8 mouse cellular contexts compared by ENCODE assay signal in the genomic region with DNA sequence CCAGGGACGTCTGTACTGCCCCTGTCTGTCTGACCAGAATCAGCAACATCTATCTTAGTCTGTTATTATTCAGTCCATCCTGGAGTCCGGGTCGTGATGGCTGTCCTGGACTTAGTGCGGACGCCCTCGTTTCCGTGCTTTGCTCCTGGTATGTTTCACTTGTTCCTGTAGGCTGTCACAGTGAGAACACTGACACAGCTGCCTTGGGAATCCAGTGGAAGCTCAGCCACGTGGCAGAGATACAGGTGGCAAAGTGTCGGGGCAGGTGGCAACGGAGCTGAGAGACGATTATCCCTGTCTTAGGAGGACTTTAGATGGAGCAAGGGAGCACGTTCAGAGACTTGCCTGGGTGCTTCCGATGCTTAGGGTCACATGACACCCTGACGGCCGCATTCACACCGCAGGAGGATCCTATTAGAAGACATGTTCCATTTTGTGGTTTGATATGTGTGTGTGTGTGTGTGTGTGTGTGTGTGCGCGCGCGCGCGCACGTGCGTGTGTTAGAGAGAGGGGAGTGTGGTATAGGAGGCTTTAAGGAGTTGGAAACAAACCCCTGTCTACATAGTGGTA. TPM values are rescaled to one million over a fixed set of nuclear protein-coding genes. Genes with fewer than 3 reads are reported as not detected.
DNase-seq lines count a peak whose midpoint lies in the region; ATAC-seq and TF ChIP-seq lines count a peak whose summit lies in the region.

No protein-coding gene starts in this region.

- H3K4me2 ChIP-seq in heart, postnatal 0 days (ENCODE audit: low read depth, low read length) = peak overlapping the region; percentile 66
- H3K4me2 ChIP-seq in hindbrain, embryonic 15.5 days = peak overlapping the region; percentile 57
- H3K4me2 ChIP-seq in midbrain, embryonic 11.5 days = peak overlapping the region; percentile 28; the same call in 1 of the 2 replicates

- TF ChIP-seq CTCF in heart, postnatal 0 days (IDR thresholded peaks at IDR 0.05; ENCODE audit: low read depth) = no peak
- TF ChIP-seq CTCF in bone marrow, adult 2 months (IDR thresholded peaks at IDR 0.05; ENCODE audit: control insufficient read depth, insufficient read depth, low read length) = no peak

- no peaks in the 10 kb centered on the region for H3K36me3 ChIP-seq in heart, postnatal 0 days (replicated peaks; ENCODE audit: control insufficient read depth, insufficient read depth, low read length)
- H3K36me3 ChIP-seq in hindbrain, embryonic 15.5 days = no peaks in the 10 kb centered on the region
- H3K36me3 ChIP-seq in midbrain, embryonic 11.5 days (ENCODE audit: control insufficient read depth, insufficient read depth, low read length) = no peaks in the 10 kb centered on the region

- H3K4me3 ChIP-seq in heart, postnatal 0 days (ENCODE audit: low read depth, low read length) = peak overlapping the region; percentile 40
- peak overlapping the region; percentile 54 for H3K4me3 ChIP-seq in bone marrow, adult 2 months (replicated peaks; ENCODE audit: control insufficient read depth, low read depth, low read length)
- peak overlapping the region; percentile 27 for H3K4me3 ChIP-seq in hindbrain, embryonic 15.5 days
- peak overlapping the region; percentile 6; the same call in 1 of the 2 replicates for H3K4me3 ChIP-seq in midbrain, embryonic 11.5 days (ENCODE audit: low read depth, low read length)

- TF ChIP-seq EP300 in heart, postnatal 0 days (IDR thresholded peaks at IDR 0.05; ENCODE audit: low read depth) = no peak

- H3K27me3 ChIP-seq in heart, postnatal 0 days (ENCODE audit: control insufficient read depth, insufficient read depth, low read length) = no peaks in the 10 kb centered on the region
- no peaks in the 10 kb centered on the region; the same call in 1 of the 2 replicates for H3K27me3 ChIP-seq in hindbrain, embryonic 15.5 days
- no peaks in the 10 kb centered on the region for H3K27me3 ChIP-seq in midbrain, embryonic 11.5 days (ENCODE audit: control insufficient read depth, insufficient read depth, low read length)

- H3K4me1 ChIP-seq in heart, postnatal 0 days (ENCODE audit: control insufficient read depth, insufficient read depth) = peaks cover 17% of the 10 kb centered on the region
- peaks cover 2% of the 10 kb centered on the region; the same call in 1 of the 2 replicates for H3K4me1 ChIP-seq in bone marrow, adult 2 months (ENCODE audit: control insufficient read depth, insufficient read depth, low read length)
- peaks cover 18% of the 10 kb centered on the region for H3K4me1 ChIP-seq in hindbrain, embryonic 15.5 days (replicated peaks)
- peaks cover 3% of the 10 kb centered on the region; the same call in 1 of the 2 replicates for H3K4me1 ChIP-seq in midbrain, embryonic 11.5 days (ENCODE audit: control insufficient read depth, insufficient read depth, low read length)

- intact Hi-C loops in heart, postnatal 14 days (cut with DNase I) = no loop called here
- intact Hi-C loops in left cerebral cortex, postnatal 4 days (cut with DNase I) = no loop called here

- DNase-seq in heart, postnatal 0 days (ENCODE audit: low spot score) = no peak
- DNase-seq in heart, postnatal 14 days = no peak
- DNase-seq in midbrain, embryonic 11.5 days (ENCODE audit: low spot score, missing footprints) = no peak
- no peak for DNase-seq in cerebellum, adult 11-12 months
- no peak for DNase-seq in left cerebral cortex, postnatal 4 days
- DNase-seq in thymus, postnatal 4 days = no peak

- no peak overlapping the region for H3K27ac ChIP-seq in heart, postnatal 0 days (ENCODE audit: low read depth)
- no peak overlapping the region for H3K27ac ChIP-seq in bone marrow, adult 2 months (ENCODE audit: control insufficient read depth, insufficient read depth, low read depth, low read length, poor library complexity)
- H3K27ac ChIP-seq in hindbrain, embryonic 15.5 days (replicated peaks) = peak overlapping the region; percentile 75
- no peak overlapping the region for H3K27ac ChIP-seq in midbrain, embryonic 11.5 days (ENCODE audit: low read depth, low read length)

- TF ChIP-seq POLR2A in bone marrow, adult 2 months (IDR thresholded peaks at IDR 0.05; ENCODE audit: borderline replicate concordance, control insufficient read depth, low read depth, low read length) = no peak

- WGBS in heart, postnatal 0 days = 32% methylated on average over 24 of the region's 24 CpGs
- 43% methylated on average over 24 of the region's 24 CpGs for WGBS in bone marrow, adult 2 months
- WGBS in hindbrain, embryonic 15.5 days = 41% methylated on average over 24 of the region's 24 CpGs
- WGBS in midbrain, embryonic 11.5 days = 53% methylated on average over 24 of the region's 24 CpGs

- H3K9ac ChIP-seq in heart, postnatal 0 days (replicated peaks; ENCODE audit: low read depth, low read length) = no peak overlapping the region
- H3K9ac ChIP-seq in hindbrain, embryonic 15.5 days = 0 out of 2 replicates have a peak overlapping the region, but pooled peaks have one; percentile 18
- H3K9ac ChIP-seq in midbrain, embryonic 11.5 days (ENCODE audit: low read length) = no peak overlapping the region

- H3K9me3 ChIP-seq in heart, postnatal 0 days (replicated peaks; ENCODE audit: control insufficient read depth, low read length) = no peaks in the 10 kb centered on the region
- no peaks in the 10 kb centered on the region for H3K9me3 ChIP-seq in hindbrain, embryonic 15.5 days
- H3K9me3 ChIP-seq in midbrain, embryonic 11.5 days (ENCODE audit: control insufficient read depth, low read length) = no peaks in the 10 kb centered on the region

- peak; percentile 34; the same call in 1 of the 2 replicates for ATAC-seq in heart, postnatal 0 days (ENCODE audit: insufficient read depth, low read depth)
- peak; percentile 21 for ATAC-seq in hindbrain, embryonic 15.5 days (ENCODE audit: low FRiP score, low read depth)
- peak; percentile 23; the same call in 1 of the 2 replicates for ATAC-seq in midbrain, embryonic 11.5 days (ENCODE audit: low FRiP score)

RNA-seq across cellular contexts. Expression of a gene that starts 38.9 kb away (rescaled TPM):
- total RNA-seq in heart, postnatal 0 days (2014; rRNA removed; ENCODE audit: low replicate concordance) = 57.8 and 82.3 TPM in 2 replicates
- 53.2 and 55.7 TPM in 2 replicates for polyA plus RNA-seq in heart, postnatal 0 days (2015; fragmentation: Nextera tagmentation; extraction: Ambion mirVana)
- total RNA-seq in heart, postnatal 14 days (2021) = 10 to 100 TPM; 43.6 to 43.8 TPM
- 48.0 and 64.9 TPM in 2 replicates for polyA plus RNA-seq in bone marrow, adult 2 months (2011; ENCODE audit: insufficient read depth, insufficient read length, low replicate concordance, missing spikeins)
- polyA plus RNA-seq in hindbrain, embryonic 15.5 days (2015; fragmentation: Nextera tagmentation; extraction: Ambion mirVana) = 123 and 126 TPM in 2 replicates
- 235 and 238 TPM in 2 replicates for polyA plus RNA-seq in midbrain, embryonic 11.5 days (2014; fragmentation: Nextera tagmentation; extraction: Ambion mirVana)
- total RNA-seq in left cerebral cortex, postnatal 4 days (2021) = 100 to 1,000 TPM; 145 to 163 TPM
